In the genomic region with DNA sequence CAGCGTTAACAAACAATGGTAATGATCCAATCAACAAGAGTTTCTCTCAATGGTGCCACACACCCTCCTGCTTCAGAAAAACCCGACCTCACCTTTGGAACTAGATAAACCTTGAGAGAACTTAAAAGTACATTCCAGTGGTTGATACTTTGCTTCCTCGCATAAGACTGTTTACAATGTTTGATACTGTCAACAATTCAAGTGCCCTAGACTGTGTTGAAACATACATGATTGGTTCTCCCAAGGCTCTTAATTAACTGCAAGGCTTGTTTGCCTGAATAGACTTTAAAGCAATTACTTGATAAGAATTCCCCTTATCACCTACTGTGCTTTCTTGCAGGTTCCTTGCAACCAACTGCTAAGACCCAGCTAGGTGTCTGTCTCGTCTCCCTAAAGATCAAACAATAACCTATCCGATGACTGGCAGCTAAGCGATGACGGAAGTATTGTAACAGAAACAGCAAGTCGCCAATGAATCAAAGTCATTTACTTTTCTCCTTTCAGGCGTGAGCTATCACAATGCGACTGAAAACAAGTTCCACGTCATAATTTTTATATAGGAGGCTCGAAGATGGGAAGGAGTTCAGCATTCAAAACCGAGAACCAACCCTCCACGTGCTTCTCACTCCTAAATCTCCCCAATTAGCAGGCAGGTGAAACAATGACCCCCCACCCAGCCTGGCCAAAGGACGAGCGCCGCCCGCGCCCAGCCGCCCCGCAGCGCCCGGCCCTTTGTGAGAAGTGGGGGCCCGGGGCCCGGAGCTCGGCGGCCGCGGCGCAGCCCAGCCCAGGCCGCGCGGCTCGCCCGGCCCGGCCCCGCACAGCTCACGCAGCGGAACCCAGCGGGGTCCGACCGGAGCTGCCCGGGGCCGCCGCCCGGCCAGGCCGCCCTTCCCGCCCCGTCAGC, we compare ENCODE assay signal across 8 mouse cellular contexts. TPM values are rescaled to one million over a fixed set of nuclear protein-coding genes. Genes with fewer than 3 reads are reported as not detected.
DNase-seq lines count a peak whose midpoint lies in the region; ATAC-seq lines count a peak whose summit lies in the region.

No protein-coding gene starts in this region.

- peak overlapping the region; percentile 99 for H3K9ac ChIP-seq in kidney, embryonic 16.5 days (replicated peaks; ENCODE audit: low read length)
- H3K9ac ChIP-seq in stomach, embryonic 14.5 days (replicated peaks; ENCODE audit: low read depth, low read length): peak overlapping the region; percentile 96

- no peak for DNase-seq in kidney, adult 11 months
- peak; percentile 60 for DNase-seq in R1 (ENCODE audit: low read depth, low spot score)
- peak; percentile 39 for DNase-seq in lung, postnatal 36 days
- DNase-seq in gastrocnemius, postnatal 25 days: no peak

- H3K4me1 ChIP-seq in kidney, embryonic 16.5 days (ENCODE audit: insufficient read depth, low read length): peaks cover 36% of the 10 kb centered on the region
- H3K4me1 ChIP-seq in erythroblast, embryonic 14.5 days (ENCODE audit: control insufficient read depth): peaks cover 40% of the 10 kb centered on the region
- peaks cover 18% of the 10 kb centered on the region; the same call in 1 of the 2 replicates for H3K4me1 ChIP-seq in stomach, embryonic 14.5 days (ENCODE audit: control insufficient read depth, insufficient read depth, low read length)

- H3K36me3 ChIP-seq in kidney, embryonic 16.5 days (ENCODE audit: insufficient read depth, low read length): no peaks in the 10 kb centered on the region
- H3K36me3 ChIP-seq in erythroblast, embryonic 14.5 days (ENCODE audit: control insufficient read depth): peaks cover 7% of the 10 kb centered on the region
- no peaks in the 10 kb centered on the region; the same call in 1 of the 2 replicates for H3K36me3 ChIP-seq in stomach, embryonic 14.5 days (ENCODE audit: control insufficient read depth, insufficient read depth, low read length)

- peak overlapping the region; percentile 97 for H3K4me3 ChIP-seq in kidney, embryonic 16.5 days (ENCODE audit: low read length)
- peak overlapping the region; percentile 99 for H3K4me3 ChIP-seq in erythroblast, embryonic 14.5 days (replicated peaks)
- peak overlapping the region; percentile 96 for H3K4me3 ChIP-seq in stomach, embryonic 14.5 days (ENCODE audit: low read depth, low read length)

- H3K27me3 ChIP-seq in kidney, embryonic 16.5 days (ENCODE audit: insufficient read depth, low read length): no peaks in the 10 kb centered on the region
- no peaks in the 10 kb centered on the region; the same call in 1 of the 2 replicates for H3K27me3 ChIP-seq in erythroblast, embryonic 14.5 days (ENCODE audit: control insufficient read depth)
- no peaks in the 10 kb centered on the region for H3K27me3 ChIP-seq in stomach, embryonic 14.5 days (ENCODE audit: control insufficient read depth, insufficient read depth, low read length)

- H3K9me3 ChIP-seq in kidney, embryonic 16.5 days (ENCODE audit: low read length): no peaks in the 10 kb centered on the region
- no peaks in the 10 kb centered on the region for H3K9me3 ChIP-seq in erythroblast, embryonic 14.5 days (ENCODE audit: control insufficient read depth, low read length)
- H3K9me3 ChIP-seq in stomach, embryonic 14.5 days (ENCODE audit: control insufficient read depth, low read depth, low read length): no peaks in the 10 kb centered on the region

- peak overlapping the region; percentile 88 for H3K4me2 ChIP-seq in kidney, embryonic 16.5 days (replicated peaks; ENCODE audit: low read depth, low read length)
- peak overlapping the region; percentile 88 for H3K4me2 ChIP-seq in stomach, embryonic 14.5 days (replicated peaks; ENCODE audit: low read depth, low read length)

- 2% methylated on average over 49 of the region's 49 CpGs for WGBS in kidney, embryonic 16.5 days
- WGBS in stomach, embryonic 14.5 days: 3% methylated on average over 38 of the region's 49 CpGs

- H3K27ac ChIP-seq in kidney, embryonic 16.5 days (ENCODE audit: low read length): peak overlapping the region; percentile 85
- H3K27ac ChIP-seq in stomach, embryonic 14.5 days (ENCODE audit: low read length): peak overlapping the region; percentile 85

- ATAC-seq in kidney, embryonic 16.5 days (ENCODE audit: low FRiP score, low TSS enrichment): peak; percentile 69
- peak; percentile 41 for ATAC-seq in inflammation-experienced regulatory T-cells, adult 6 months
- peak; percentile 51 for ATAC-seq in stomach, embryonic 14.5 days (ENCODE audit: insufficient number of reproducible peaks, insufficient read depth, low FRiP score, low read depth)

RNA-seq across cellular contexts. Expression of a gene that starts 0.9 kb away (rescaled TPM):
- polyA plus RNA-seq in kidney, embryonic 16.5 days (2015; fragmentation: Nextera tagmentation; extraction: Ambion mirVana): 103 and 104 TPM in 2 replicates
- 4.3 TPM in 2 replicates for polyA plus RNA-seq in erythroblast, embryonic 14.5 days (2012)
- polyA plus RNA-seq in inflammation-experienced regulatory T-cells, adult 6 months (2017; shearing (Covaris generic)): 10 to 100 TPM; 16.2 to 20.1 (median 18.2) TPM
- polyA plus RNA-seq in stomach, embryonic 14.5 days (2014; fragmentation: Nextera tagmentation; extraction: Ambion mirVana): 76.2 and 78.4 TPM in 2 replicates
- 10 to 100 TPM; 41.1 to 42.4 TPM for total RNA-seq in gastrocnemius, postnatal 25 days (2021)

RNA-seq across cellular contexts. Expression of a gene that starts 57.1 kb away (rescaled TPM):
- 38.6 and 39.9 TPM in 2 replicates for polyA plus RNA-seq in kidney, embryonic 16.5 days (2015; fragmentation: Nextera tagmentation; extraction: Ambion mirVana)
- polyA plus RNA-seq in erythroblast, embryonic 14.5 days (2012): 0.40 and 1.2 TPM in 2 replicates
- 100 to 1,000 TPM; 204 to 343 (median 284) TPM for polyA plus RNA-seq in inflammation-experienced regulatory T-cells, adult 6 months (2017; shearing (Covaris generic))
- 38.9 and 40.5 TPM in 2 replicates for polyA plus RNA-seq in stomach, embryonic 14.5 days (2014; fragmentation: Nextera tagmentation; extraction: Ambion mirVana)
- 10 to 100 TPM in 1 of 2 experiments, 1 to 10 TPM in 1; 9.3 to 12.2 TPM for total RNA-seq in gastrocnemius, postnatal 25 days (2021)

Comparison
In these comparisons a context has a peak if more than half of its experiments do, and no peak if none do; other contexts are left out.
1. DNase-seq: peak in R1 (single experiment) and lung, postnatal 36 days (single experiment); none in kidney, adult 11 months (single experiment) and gastrocnemius, postnatal 25 days (single experiment).
2. RNA of a gene that starts 57.1 kb away (polyA plus RNA-seq): 204 to 343 TPM in inflammation-experienced regulatory T-cells, adult 6 months, 38.9 to 40.5 TPM in stomach, embryonic 14.5 days and 38.6 to 39.9 TPM in kidney, embryonic 16.5 days; 0.40 to 1.2 TPM in erythroblast, embryonic 14.5 days; every median in the first group is over 10 times any median in the second.
3. Peak in every context shown above with its lines, with median percentiles within 50 percentile points of each other: ATAC-seq and H3K4me3 ChIP-seq.